Mouse (Mus musculus): ENCODE measurements around the gene Cldn2. TPM values are rescaled to one million over a fixed set of nuclear protein-coding genes. Genes with fewer than 3 reads are reported as not detected.

Gene Cldn2
- total RNA-seq, 1 experiment from 2014 or later: not detected

- ATAC-seq (replicated peaks; ENCODE audit: insufficient number of reproducible peaks, low FRiP score, low TSS enrichment, poor library complexity, severe bottlenecking): no peak
Observed at GRCm38 (mm10) chrX:139799953-139800352, 675 bp upstream of the Cldn2 start.

- no peak for ATAC-seq (replicated peaks; ENCODE audit: insufficient number of reproducible peaks, low FRiP score, low TSS enrichment, poor library complexity, severe bottlenecking)
Observed at GRCm38 (mm10) chrX:139803028-139803427, 2.4 kb downstream of the Cldn2 start.

GRCm38 (mm10) chrX:139805918-139806317, 5.3 kb downstream of the Cldn2 start:
- ATAC-seq (replicated peaks; ENCODE audit: insufficient number of reproducible peaks, low FRiP score, low TSS enrichment, poor library complexity, severe bottlenecking): no peak

GRCm38 (mm10) chrX:139807391-139807790, 6.8 kb downstream of the Cldn2 start:
- no peak for ATAC-seq (replicated peaks; ENCODE audit: insufficient number of reproducible peaks, low FRiP score, low TSS enrichment, poor library complexity, severe bottlenecking)

- no peak for ATAC-seq (replicated peaks; ENCODE audit: insufficient number of reproducible peaks, low FRiP score, low TSS enrichment, poor library complexity, severe bottlenecking)
Observed at GRCm38 (mm10) chrX:139808085-139808484, 7.5 kb downstream of the Cldn2 start.

- no peak for ATAC-seq (replicated peaks; ENCODE audit: insufficient number of reproducible peaks, low FRiP score, low TSS enrichment, poor library complexity, severe bottlenecking)
Observed at GRCm38 (mm10) chrX:139808501-139808900, 7.9 kb downstream of the Cldn2 start.

- no peak for ATAC-seq (replicated peaks; ENCODE audit: insufficient number of reproducible peaks, low FRiP score, low TSS enrichment, poor library complexity, severe bottlenecking)
Observed at GRCm38 (mm10) chrX:139812636-139813298, 12.1 kb downstream of the Cldn2 start.

- no peak for ATAC-seq (replicated peaks; ENCODE audit: insufficient number of reproducible peaks, low FRiP score, low TSS enrichment, poor library complexity, severe bottlenecking)
Observed at GRCm38 (mm10) chrX:139813299-139814002, 12.8 kb downstream of the Cldn2 start.

- no peak for ATAC-seq (replicated peaks; ENCODE audit: insufficient number of reproducible peaks, low FRiP score, low TSS enrichment, poor library complexity, severe bottlenecking)
Observed at GRCm38 (mm10) chrX:139814018-139814635, 13.5 kb downstream of the Cldn2 start.

- ATAC-seq (replicated peaks; ENCODE audit: insufficient number of reproducible peaks, low FRiP score, low TSS enrichment, poor library complexity, severe bottlenecking): no peak
Observed at GRCm38 (mm10) chrX:139815201-139815600, 14.6 kb downstream of the Cldn2 start.

- ATAC-seq (replicated peaks; ENCODE audit: insufficient number of reproducible peaks, low FRiP score, low TSS enrichment, poor library complexity, severe bottlenecking): no peak
Observed at GRCm38 (mm10) chrX:139825402-139825801, 24.8 kb downstream of the Cldn2 start.

GRCm38 (mm10) chrX:139826926-139827325, 26.3 kb downstream of the Cldn2 start:
- no peak for ATAC-seq (replicated peaks; ENCODE audit: insufficient number of reproducible peaks, low FRiP score, low TSS enrichment, poor library complexity, severe bottlenecking)

- ATAC-seq (replicated peaks; ENCODE audit: insufficient number of reproducible peaks, low FRiP score, low TSS enrichment, poor library complexity, severe bottlenecking): no peak
Observed at GRCm38 (mm10) chrX:139828363-139829092, 27.9 kb downstream of the Cldn2 start.

- ATAC-seq (replicated peaks; ENCODE audit: insufficient number of reproducible peaks, low FRiP score, low TSS enrichment, poor library complexity, severe bottlenecking): no peak
Observed at GRCm38 (mm10) chrX:139832464-139832863, 31.8 kb downstream of the Cldn2 start.

GRCm38 (mm10) chrX:139839057-139839456, 38.4 kb downstream of the Cldn2 start:
- ATAC-seq (replicated peaks; ENCODE audit: insufficient number of reproducible peaks, low FRiP score, low TSS enrichment, poor library complexity, severe bottlenecking): no peak

GRCm38 (mm10) chrX:139841091-139841490, 40.5 kb downstream of the Cldn2 start:
- no peak for ATAC-seq (replicated peaks; ENCODE audit: insufficient number of reproducible peaks, low FRiP score, low TSS enrichment, poor library complexity, severe bottlenecking)

GRCm38 (mm10) chrX:139854795-139855194, 54.2 kb downstream of the Cldn2 start:
- no peak for ATAC-seq (replicated peaks; ENCODE audit: insufficient number of reproducible peaks, low FRiP score, low TSS enrichment, poor library complexity, severe bottlenecking)

GRCm38 (mm10) chrX:139859402-139859801, 58.8 kb downstream of the Cldn2 start:
- ATAC-seq (replicated peaks; ENCODE audit: insufficient number of reproducible peaks, low FRiP score, low TSS enrichment, poor library complexity, severe bottlenecking): no peak

All from monocyte, adult 5-6 weeks (primary cell).